13 mouse cellular contexts compared by ENCODE assay signal in the genomic region with DNA sequence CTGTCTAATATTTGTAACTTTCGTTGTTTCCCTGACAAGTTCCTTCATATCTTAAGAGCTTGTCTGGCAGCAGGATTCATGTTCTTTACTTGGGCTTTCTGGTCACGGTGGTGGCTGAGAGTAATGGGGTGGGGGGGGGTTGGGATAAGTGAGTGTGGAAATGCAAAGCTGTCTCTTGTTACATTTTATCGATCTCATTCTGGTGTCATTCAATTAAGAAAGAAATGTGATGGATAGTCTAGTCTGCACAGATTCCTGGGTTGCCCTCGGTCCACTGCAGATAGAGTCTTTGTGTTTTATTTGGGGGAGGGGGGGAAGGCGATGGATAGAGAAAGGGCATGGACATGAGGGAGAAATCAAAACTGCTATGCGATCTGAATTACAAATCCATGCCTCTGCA.
DNase-seq lines count a peak whose midpoint lies in the region; ATAC-seq lines count a peak whose summit lies in the region.
"Had no signal": no experiment of that assay in that cellular context is flagged by ENCODE, and none has a peak within 500 bp of the region (broad histone marks: within the 10 kb centered on the region; RNA-seq: fewer than 3 reads in every experiment).

No protein-coding gene starts in this region.

- H3K4me3 ChIP-seq in forebrain, embryonic 10.5 days, result no peak overlapping the region
- H3K4me3 ChIP-seq in hindbrain, embryonic 15.5 days, result no peak overlapping the region
- H3K4me3 ChIP-seq in midbrain, embryonic 14.5 days (replicated peaks; ENCODE audit: low read depth, low read length), result 0 out of 2 replicates have a peak overlapping the region, but pooled peaks have one; percentile 10
- H3K4me3 ChIP-seq: heart, embryonic 13.5 days had no signal

- H3K27ac ChIP-seq in forebrain, embryonic 10.5 days, result peak overlapping the region; percentile 75
- H3K27ac ChIP-seq in hindbrain, embryonic 15.5 days (replicated peaks), result peak overlapping the region; percentile 77
- peak overlapping the region; percentile 87 for H3K27ac ChIP-seq in midbrain, embryonic 14.5 days (replicated peaks; ENCODE audit: low read depth, low read length)
- H3K27ac ChIP-seq: heart, embryonic 13.5 days had no signal

- ATAC-seq in hindbrain, embryonic 15.5 days (ENCODE audit: low FRiP score, low read depth), result peak; percentile 54
- ATAC-seq in midbrain, embryonic 14.5 days (ENCODE audit: low FRiP score, low TSS enrichment), result peak; percentile 64
- ATAC-seq in megakaryocyte progenitor cell, adult 5-6 weeks (replicated peaks; ENCODE audit: poor library complexity), result no peak
- ATAC-seq: Patski had no signal

- H3K9ac ChIP-seq in hindbrain, embryonic 15.5 days, result no peak overlapping the region
- H3K9ac ChIP-seq in midbrain, embryonic 14.5 days (replicated peaks; ENCODE audit: low read length), result no peak overlapping the region; the same call in 1 of the 2 replicates
- H3K9ac ChIP-seq: heart, embryonic 13.5 days had no signal

- no peaks in the 10 kb centered on the region for H3K27me3 ChIP-seq in forebrain, embryonic 10.5 days (ENCODE audit: poor library complexity, severe bottlenecking)
- H3K27me3 ChIP-seq in hindbrain, embryonic 15.5 days, result no peaks in the 10 kb centered on the region
- no peaks in the 10 kb centered on the region for H3K27me3 ChIP-seq in midbrain, embryonic 14.5 days (ENCODE audit: control insufficient read depth, insufficient read depth, low read length)
- H3K27me3 ChIP-seq: heart, embryonic 13.5 days; Patski had no signal

- DNase-seq in embryo, embryonic 10.5 days (ENCODE audit: low spot score), result peak; percentile 66
- no peak for DNase-seq in forebrain, embryonic 10.5 days (ENCODE audit: extremely low spot score, low spot score)
- DNase-seq in midbrain, embryonic 14.5 days, result peak; percentile 60
- no peak for DNase-seq in urinary bladder, postnatal 4 days (ENCODE audit: low spot score in 2 of 2)
- no peak for DNase-seq in ovary, postnatal 10 days (ENCODE audit: low spot score)
- no peak for DNase-seq in retina, embryonic 14.5 days (ENCODE audit: low spot score)
- DNase-seq: adrenal gland, adult 2 months; gastrocnemius, postnatal 14 days; thymus, adult 2 months had no signal

- H3K4me1 ChIP-seq in forebrain, embryonic 10.5 days, result peaks cover 63% of the 10 kb centered on the region
- peaks cover 45% of the 10 kb centered on the region for H3K4me1 ChIP-seq in hindbrain, embryonic 15.5 days (replicated peaks)
- H3K4me1 ChIP-seq in midbrain, embryonic 14.5 days (ENCODE audit: control insufficient read depth, insufficient read depth, low read length), result peaks cover 61% of the 10 kb centered on the region

- no peaks in the 10 kb centered on the region for H3K36me3 ChIP-seq in forebrain, embryonic 10.5 days (replicated peaks)
- no peaks in the 10 kb centered on the region for H3K36me3 ChIP-seq in hindbrain, embryonic 15.5 days
- H3K36me3 ChIP-seq in midbrain, embryonic 14.5 days (ENCODE audit: control insufficient read depth, insufficient read depth, low read length), result no peaks in the 10 kb centered on the region
- H3K36me3 ChIP-seq: heart, embryonic 13.5 days had no signal

- no peaks in the 10 kb centered on the region for H3K9me3 ChIP-seq in forebrain, embryonic 10.5 days
- no peaks in the 10 kb centered on the region for H3K9me3 ChIP-seq in hindbrain, embryonic 15.5 days
- H3K9me3 ChIP-seq in midbrain, embryonic 14.5 days (ENCODE audit: control insufficient read depth, low read length), result no peaks in the 10 kb centered on the region
- H3K9me3 ChIP-seq: heart, embryonic 13.5 days had no signal

- 70% methylated on average over 6 of the region's 6 CpGs for WGBS in forebrain, embryonic 10.5 days
- WGBS in hindbrain, embryonic 15.5 days, result 8% methylated on average over 6 of the region's 6 CpGs
- WGBS in midbrain, embryonic 14.5 days, result 5% methylated on average over 6 of the region's 6 CpGs

- peak overlapping the region; percentile 34 for H3K4me2 ChIP-seq in hindbrain, embryonic 15.5 days
- H3K4me2 ChIP-seq in midbrain, embryonic 14.5 days (ENCODE audit: low read length), result peak overlapping the region; percentile 49
- H3K4me2 ChIP-seq: heart, embryonic 13.5 days had no signal

Comparison
In these comparisons a context has a peak if more than half of its experiments do, and no peak if none do; other contexts are left out.
1. DNase-seq: peak in embryo, embryonic 10.5 days (single experiment) and midbrain, embryonic 14.5 days (single experiment); none in forebrain, embryonic 10.5 days (single experiment), urinary bladder, postnatal 4 days (0 of 2), ovary, postnatal 10 days (single experiment) and retina, embryonic 14.5 days (single experiment).
2. Peak in every context shown above with its lines, with median percentiles within 50 percentile points of each other: H3K27ac ChIP-seq.